Mouse (Mus musculus) G1E (cell line): ENCODE results near the gene Pip5k1b.

Experiments used
- CTCF ChIP-seq: IDR thresholded peaks from 2 replicates; pipeline ENCODE4 v1.5.1; 2012; ENCODE audit warnings: low read depth, low read length, inconsistent platforms, mixed read lengths
- GATA1 ChIP-seq: IDR thresholded peaks from 2 replicates; pipeline ENCODE4 v1.6.1; 2012; ENCODE audit warnings: borderline replicate concordance, low read length, inconsistent platforms, mixed read lengths
- GATA2 ChIP-seq: IDR thresholded peaks from 2 replicates; pipeline ENCODE4 v1.6.1; 2012; ENCODE audit warnings: low read depth, low read length, inconsistent platforms, borderline replicate concordance
- POLR2AphosphoS5 ChIP-seq: IDR thresholded peaks from 2 replicates; pipeline ENCODE4 v1.6.1; 2012; ENCODE audit warnings: low read depth, low read length, inconsistent platforms; ENCODE audit not compliant: insufficient replicate concordance
- TAL1 ChIP-seq: conservative IDR thresholded peaks from 2 replicates; pipeline ENCODE4 v1.6.1; 2012; ENCODE audit warnings: low read depth, low read length, inconsistent platforms, mixed read lengths

- TF ChIP-seq CTCF, result no peak
- TF ChIP-seq TAL1, result no peak
- TF ChIP-seq GATA1, result no peak
- TF ChIP-seq POLR2AphosphoS5, result no peak
- TF ChIP-seq GATA2, result no peak
Measured at GRCm38 (mm10) chr19:24490275-24490674, 65.4 kb downstream of the Pip5k1b start.
